Mouse (Mus musculus): ENCODE measurements around the gene Trappc2l.

Gene Trappc2l

GRCm38 (mm10) chr8:122580926-122581325 lies 30.5 kb upstream of the Trappc2l start:
- DNase-seq (ENCODE audit: low spot score in 2 of 2) = no peak

DNA sequence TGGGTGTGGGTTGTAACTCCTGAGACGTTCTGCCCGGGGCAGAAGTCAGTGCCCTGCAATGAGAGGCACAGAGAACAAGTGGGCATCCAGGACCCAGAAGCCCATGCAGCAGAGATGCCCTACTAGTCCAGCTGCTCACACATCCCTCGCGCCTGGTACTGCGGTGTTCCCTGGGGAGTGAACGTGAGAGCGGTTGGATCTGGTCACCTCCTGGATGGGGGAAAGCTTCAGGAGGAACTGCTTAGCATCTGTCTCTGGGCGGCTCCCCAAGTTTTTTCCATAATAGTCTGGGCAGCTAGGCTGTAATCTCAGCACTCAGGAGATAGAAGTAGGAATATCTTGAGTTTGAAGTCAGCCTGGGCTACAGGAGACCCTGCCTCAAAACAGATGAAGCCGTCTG lies 26.5 kb upstream of the Trappc2l start:
- DNase-seq (ENCODE audit: low spot score in 2 of 2) = no peak

DNA sequence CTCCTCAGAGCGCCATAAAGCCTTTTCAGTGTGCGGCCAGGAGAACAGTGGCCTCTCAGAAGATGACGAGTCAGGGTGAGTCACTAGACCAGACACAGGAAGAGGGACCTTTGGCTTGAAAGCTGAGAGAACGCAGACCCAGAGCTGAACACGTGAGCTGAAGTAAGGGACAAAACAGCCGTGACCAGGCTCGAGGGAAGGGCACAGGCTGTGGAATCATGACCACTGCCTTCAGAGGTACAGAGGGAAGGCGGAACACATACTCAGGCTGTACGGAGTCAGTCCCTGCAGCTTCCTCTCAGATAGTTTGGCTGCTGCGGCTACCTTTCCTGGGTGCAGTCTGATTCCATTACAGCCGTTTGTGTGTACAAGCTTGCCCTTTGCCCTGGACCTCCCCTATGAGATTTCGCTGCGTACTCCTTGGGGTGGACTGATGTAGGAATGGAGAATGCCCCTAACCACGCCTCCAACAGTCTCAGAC lies 26.0 kb upstream of the Trappc2l start:
- no peak for DNase-seq (ENCODE audit: low spot score in 2 of 2)

- no peak for DNase-seq (ENCODE audit: low spot score in 2 of 2)
These were observed 25.3 kb upstream of the Trappc2l start for GRCm38 (mm10) chr8:122586171-122586570.

- no peak for DNase-seq (ENCODE audit: low spot score in 2 of 2)
These were observed 24.7 kb upstream of the Trappc2l start for GRCm38 (mm10) chr8:122586749-122587148.

DNA sequence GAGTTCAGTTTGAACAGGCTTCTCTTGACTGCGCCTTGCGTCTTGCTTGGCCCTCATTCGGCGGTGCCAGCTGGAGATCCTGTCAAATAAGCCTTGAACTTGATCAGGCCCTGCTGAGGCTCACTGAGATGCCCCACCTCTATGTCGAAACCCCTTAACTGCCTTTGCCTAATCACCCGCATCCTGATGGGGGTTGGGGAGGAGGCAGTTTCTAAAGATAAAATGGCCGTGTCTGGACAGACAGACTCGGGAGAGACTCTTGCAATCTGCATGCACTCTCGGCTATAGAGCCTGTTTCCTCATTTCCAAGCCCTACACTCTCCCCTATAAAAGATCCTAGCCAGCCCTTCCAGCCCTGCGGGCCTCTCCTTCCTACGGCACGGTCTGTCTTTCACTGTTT lies 18.2 kb upstream of the Trappc2l start:
- DNase-seq (ENCODE audit: low spot score in 2 of 2) = no peak

DNA sequence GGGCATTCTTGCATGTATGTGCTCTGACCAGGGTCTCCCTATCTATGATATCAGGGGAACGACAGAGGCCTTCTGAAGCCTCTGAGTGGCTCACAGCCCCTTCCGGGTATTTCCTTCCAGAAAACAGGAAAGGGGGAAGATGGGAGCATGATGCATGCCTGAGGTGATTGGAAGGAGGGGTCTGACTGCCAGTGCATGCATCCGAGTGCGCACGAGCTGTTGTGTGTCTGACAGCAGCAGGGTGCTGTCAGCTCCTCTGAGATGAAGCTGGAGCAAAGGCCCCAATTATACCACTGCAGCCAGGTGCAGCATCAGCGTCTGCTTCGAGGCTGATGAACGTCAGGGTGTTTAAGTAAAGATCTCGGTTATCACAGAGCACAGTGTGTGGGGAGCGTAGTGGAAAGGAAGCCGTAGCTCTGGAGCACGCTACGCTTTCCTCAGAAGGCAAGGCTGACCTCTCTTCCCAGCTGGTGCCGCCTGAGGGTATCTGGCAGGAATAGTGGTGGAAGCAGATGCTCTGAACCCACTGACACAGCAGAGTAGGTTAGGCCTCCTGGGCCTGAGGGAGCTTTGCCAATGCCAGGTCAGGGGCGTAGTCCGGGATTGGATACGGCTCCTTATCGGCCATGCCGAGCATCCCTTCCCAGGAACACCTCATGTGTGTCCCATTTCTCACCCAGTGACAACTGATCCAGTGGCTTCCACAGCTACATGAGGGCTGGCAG lies 17.5 kb upstream of the Trappc2l start:
- DNase-seq (ENCODE audit: low spot score in 2 of 2) = no peak

- no peak for DNase-seq (ENCODE audit: low spot score in 2 of 2)
These were observed 15.4 kb upstream of the Trappc2l start for GRCm38 (mm10) chr8:122596031-122596430.

DNA sequence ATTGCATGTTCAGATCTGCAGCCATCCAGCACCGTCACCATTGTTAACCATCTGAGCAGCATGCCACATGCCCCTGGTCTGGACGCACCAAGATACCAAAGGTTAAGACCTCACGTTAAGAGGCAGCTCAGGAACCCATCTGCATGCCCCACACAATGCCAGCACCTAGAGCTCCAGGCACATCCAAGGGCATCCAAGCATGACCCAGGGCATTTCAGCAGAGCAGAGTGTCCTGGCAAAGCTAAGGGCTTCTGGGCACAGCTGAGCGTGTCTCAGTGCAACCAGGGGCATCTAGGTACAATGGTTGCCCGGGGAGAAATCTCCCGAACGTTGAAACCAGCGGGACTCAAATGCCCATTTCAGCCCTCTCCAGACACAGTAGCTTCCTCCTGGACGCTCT lies 10.8 kb upstream of the Trappc2l start:
- DNase-seq (ENCODE audit: low spot score in 2 of 2) = no peak

GRCm38 (mm10) chr8:122604640-122605039 lies 6.8 kb upstream of the Trappc2l start:
- no peak for DNase-seq (ENCODE audit: low spot score in 2 of 2)

- DNase-seq (ENCODE audit: low spot score in 2 of 2) = peak in 1 of 2 experiments; percentile 47
These were observed 6.1 kb upstream of the Trappc2l start for GRCm38 (mm10) chr8:122605367-122605766.

- no peak for DNase-seq (ENCODE audit: low spot score in 2 of 2)
These were observed 4.6 kb upstream of the Trappc2l start for GRCm38 (mm10) chr8:122606810-122607209.

GRCm38 (mm10) chr8:122610209-122610608 lies 1.2 kb upstream of the Trappc2l start:
- no peak for DNase-seq (ENCODE audit: low spot score in 2 of 2)

DNA sequence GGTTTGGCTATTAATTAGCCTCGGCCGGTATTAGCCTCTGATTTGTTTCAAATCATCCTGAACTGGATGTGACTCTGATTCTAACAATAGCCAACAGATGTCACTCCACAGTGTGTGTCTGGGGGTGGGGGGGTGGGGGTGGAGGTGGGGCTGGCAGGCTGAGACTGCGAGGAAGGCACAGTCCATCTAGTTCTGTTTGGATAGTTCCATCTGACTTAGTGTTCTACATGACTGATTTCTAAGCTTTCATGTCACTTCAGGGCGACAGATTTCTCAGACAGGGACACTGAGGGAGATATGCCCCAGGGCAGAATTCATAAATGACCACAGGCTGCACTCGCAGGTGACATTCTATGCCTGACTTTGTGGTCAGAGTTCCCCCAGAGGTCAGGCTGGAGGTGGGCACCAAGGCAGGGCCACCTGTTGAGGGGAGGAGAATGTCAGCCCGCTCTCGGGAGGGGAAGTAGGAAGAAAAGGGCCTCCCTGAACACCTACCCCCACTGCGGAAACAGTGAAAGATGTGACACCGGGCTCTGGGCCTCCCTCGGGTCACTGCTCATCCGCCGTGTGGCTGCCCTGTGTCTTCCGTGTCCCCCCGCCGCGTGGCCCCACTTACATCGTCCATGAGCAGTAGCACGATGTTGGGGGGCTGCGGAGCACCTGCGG lies 695 bp upstream of the Trappc2l start:
- no peak for DNase-seq (ENCODE audit: low spot score in 2 of 2)

- DNase-seq (ENCODE audit: low spot score in 2 of 2) = no peak
These were observed 4.9 kb downstream of the Trappc2l start for GRCm38 (mm10) chr8:122616181-122616905.

DNA sequence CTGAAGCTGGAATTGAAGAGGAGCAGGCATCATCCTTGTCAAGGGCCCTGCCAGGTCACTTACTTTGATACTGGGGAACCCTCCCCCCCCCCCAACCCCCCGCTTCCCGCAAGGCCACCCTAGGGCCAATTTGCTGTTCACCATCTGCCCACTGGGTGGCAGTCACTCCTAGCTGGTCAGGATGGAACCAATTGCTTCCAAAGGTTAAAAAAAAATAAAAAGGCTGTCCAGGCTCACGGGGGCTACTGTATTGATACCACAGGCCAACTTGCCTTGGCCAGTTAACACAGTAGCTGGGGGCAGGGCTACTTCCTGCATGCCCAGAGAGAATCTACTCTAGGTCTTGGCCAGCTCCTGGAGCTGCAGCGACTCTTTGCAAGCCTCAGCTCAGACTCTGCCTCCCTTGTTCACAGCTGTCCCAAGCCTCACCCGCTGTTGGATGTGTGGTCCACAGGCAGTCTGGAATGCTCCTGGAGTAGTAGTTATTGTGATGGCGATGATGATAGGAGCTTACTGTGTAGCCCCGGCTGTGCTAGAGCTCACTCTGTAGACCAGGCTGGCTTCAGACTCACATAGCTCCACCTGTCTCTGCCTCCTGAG lies 6.6 kb downstream of the Trappc2l start:
- DNase-seq (ENCODE audit: low spot score in 2 of 2) = peak; percentile 66 to 87

- DNase-seq (ENCODE audit: low spot score in 2 of 2) = no peak
These were observed 7.4 kb downstream of the Trappc2l start for GRCm38 (mm10) chr8:122618660-122619378.

GRCm38 (mm10) chr8:122620446-122620845 lies 9.0 kb downstream of the Trappc2l start:
- no peak for DNase-seq (ENCODE audit: low spot score in 2 of 2)

GRCm38 (mm10) chr8:122622727-122623126 lies 11.3 kb downstream of the Trappc2l start, which contains the start of gene Pabpn1l:
TSS of gene Pabpn1l (minus strand) at chr8:122622739.
- no peak for DNase-seq (ENCODE audit: low spot score in 2 of 2)

DNA sequence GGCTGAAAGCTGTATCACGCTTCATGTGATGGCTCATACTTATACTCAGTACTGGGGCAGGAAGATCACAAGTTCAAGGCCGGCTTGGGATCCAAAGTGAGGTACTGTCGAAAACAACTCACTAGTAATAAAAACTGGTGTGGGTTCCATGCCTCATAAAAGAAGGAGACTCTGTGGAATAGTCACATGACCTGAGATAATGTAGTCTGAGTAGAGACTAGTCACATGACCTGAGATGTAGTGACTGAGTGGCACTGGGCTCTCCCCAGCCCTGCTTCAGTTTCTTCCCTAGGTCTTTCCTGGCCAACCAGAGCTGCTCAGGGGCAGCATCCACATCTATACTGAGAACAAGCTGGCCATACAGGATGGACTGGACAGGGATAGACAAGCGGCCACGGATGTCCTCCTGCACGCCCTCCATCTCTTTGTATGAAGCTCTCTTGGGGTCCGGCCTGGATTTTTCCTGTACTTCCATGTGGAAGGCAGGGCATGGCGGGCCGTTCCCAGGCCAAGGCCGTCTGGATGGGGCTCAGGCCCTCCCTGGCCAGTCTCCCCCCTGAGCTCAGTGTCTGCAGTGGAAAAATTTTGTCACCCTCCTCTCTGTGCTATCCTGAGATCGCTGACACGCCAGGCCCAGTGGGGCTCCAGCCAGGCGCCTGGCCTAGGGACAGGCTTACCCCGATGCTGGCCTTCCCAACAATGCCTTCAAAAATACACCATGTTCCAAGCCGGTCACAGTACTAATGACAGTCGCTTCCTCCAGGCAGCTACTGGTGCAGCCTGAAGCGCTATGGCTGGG lies 12.6 kb downstream of the Trappc2l start:
- no peak for DNase-seq (ENCODE audit: low spot score in 2 of 2)

DNA sequence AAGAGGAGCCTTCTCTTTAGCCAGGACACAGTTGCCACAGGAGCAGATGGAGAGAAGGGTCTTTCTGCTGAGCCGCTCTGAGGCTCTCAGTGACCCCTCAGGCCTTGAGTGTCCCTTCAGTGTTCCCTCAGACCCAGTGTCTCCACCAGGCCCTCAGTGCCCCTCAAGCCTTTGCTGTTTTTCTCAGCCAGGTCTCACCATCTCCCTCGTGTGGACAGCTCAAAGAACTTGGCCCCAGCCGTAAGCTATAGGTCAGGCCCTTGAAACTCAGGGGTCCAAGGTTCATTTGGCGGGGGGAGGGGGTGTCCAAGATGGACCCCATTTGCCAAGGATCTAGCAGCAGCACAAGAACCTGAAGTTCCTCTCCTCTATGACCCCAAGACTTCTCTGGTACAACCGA lies 13.2 kb downstream of the Trappc2l start:
- DNase-seq (ENCODE audit: low spot score in 2 of 2) = no peak
